Mouse (Mus musculus) mesoderm, embryonic 11.5 days (tissue): Measurements from ENCODE around the gene Gm48552.

Experiments used
- DNase-seq: peaks from one replicate; pipeline ENCODE4 v3.0.0-alpha.2; 2012; ENCODE audit warnings: low read depth, low spot score

Gene Gm48552

GRCm38 (mm10) chr10:81431526-81432168, 42.8 kb downstream of the Gm48552 start:
- no peak for DNase-seq

GRCm38 (mm10) chr10:81432169-81432867, 43.5 kb downstream of the Gm48552 start:
- DNase-seq, result no peak

DNA sequence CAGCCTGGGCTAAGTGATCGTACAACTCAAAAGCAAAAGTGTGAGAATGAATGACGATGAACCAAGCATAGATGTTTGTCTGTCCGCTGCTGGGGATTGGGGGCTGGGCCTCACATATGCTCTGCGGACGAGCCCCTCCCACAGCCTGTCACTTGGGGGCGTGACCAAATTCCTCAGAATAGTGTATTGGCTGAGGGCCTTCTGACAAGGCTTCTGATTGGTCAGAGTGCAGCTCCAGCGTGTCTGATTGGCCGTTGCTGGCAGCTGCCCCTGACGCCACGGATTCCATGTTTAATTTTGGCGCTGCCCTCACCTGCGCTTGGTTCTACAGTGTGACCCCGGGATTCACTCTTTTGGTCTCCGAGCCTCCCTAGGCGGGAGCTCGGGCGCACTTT, 44.1 kb downstream of the Gm48552 start:
- DNase-seq, result peak; percentile 90

- DNase-seq, result no peak
These were observed 44.9 kb downstream of the Gm48552 start for GRCm38 (mm10) chr10:81433541-81434289.

- no peak for DNase-seq
These were observed 45.8 kb downstream of the Gm48552 start for GRCm38 (mm10) chr10:81434361-81435263.

- no peak for DNase-seq
These were observed 46.6 kb downstream of the Gm48552 start for GRCm38 (mm10) chr10:81435436-81435835.
